Mouse (Mus musculus) myocyte (in vitro differentiated cells): ENCODE measurements around the gene Slc2a3. TPM values are rescaled to one million over a fixed set of nuclear protein-coding genes. Genes with fewer than 3 reads are reported as not detected.
A peak's percentile ranks its signal among the peaks of the same experiment; 100 is the strongest.

Experiments
- H3K27me3 ChIP-seq: one replicate; pipeline ENCODE4 v1.6.1; 2011; ENCODE audit not compliant: control insufficient read depth, insufficient read depth, insufficient read length
- H3K36me3 ChIP-seq: one replicate; pipeline ENCODE4 v1.6.1; 2011; ENCODE audit not compliant: control insufficient read depth, insufficient read depth
- H3K4me2 ChIP-seq: one replicate; pipeline ENCODE4 v1.6.1; 2011; ENCODE audit warnings: low read depth, control low read depth
- H3K4me3 ChIP-seq: one replicate; pipeline ENCODE4 v1.5.1; 2011; ENCODE audit warnings: mild to moderate bottlenecking, control low read depth, moderate library complexity
- H3K79me2 ChIP-seq: one replicate; pipeline ENCODE4 v1.6.1; 2011; ENCODE audit not compliant: control insufficient read depth, insufficient read depth
- H3ac ChIP-seq: one replicate; pipeline ENCODE4 v1.6.1; 2011; ENCODE audit not compliant: control insufficient read depth, insufficient read length
- CEBPB ChIP-seq: IDR thresholded peaks from 2 replicates; pipeline ENCODE4 v1.6.1; 2011; ENCODE audit warnings: mild to moderate bottlenecking, moderate library complexity; ENCODE audit not compliant: poor library complexity, insufficient read depth, severe bottlenecking
- E2F4 ChIP-seq: IDR thresholded peaks from one replicate; pipeline ENCODE4 v1.6.1; 2011; ENCODE audit warnings: mild to moderate bottlenecking, control low read depth, moderate library complexity; ENCODE audit not compliant: insufficient read depth
- MAX ChIP-seq: IDR thresholded peaks from one replicate; pipeline ENCODE4 v1.6.1; 2011; ENCODE audit warnings: low read depth, mild to moderate bottlenecking, control low read depth
- MYOD1 ChIP-seq, 3 experiments: IDR thresholded peaks; one replicate each; pipeline ENCODE4 v1.6.1; 2011; ENCODE audit warnings: control low read depth in 2 of 3, low read depth in 2 of 3, mild to moderate bottlenecking in 2 of 3, moderate library complexity in 1 of 3; ENCODE audit not compliant: insufficient read length in 2 of 3, control insufficient read depth in 1 of 3
- MYOG ChIP-seq, 3 experiments: IDR thresholded peaks; one replicate each; pipeline ENCODE4 v1.6.1; 2011; ENCODE audit warnings: control low read depth in 2 of 3, low read depth in 2 of 3, mild to moderate bottlenecking in 2 of 3; ENCODE audit not compliant: insufficient read length in 2 of 3, control insufficient read depth in 1 of 3, insufficient read depth in 1 of 3
- POLR2A ChIP-seq: IDR thresholded peaks from one replicate; pipeline ENCODE4 v1.6.1; 2011; ENCODE audit warnings: low read depth, mild to moderate bottlenecking, control low read depth, moderate library complexity; ENCODE audit not compliant: insufficient read length
- POLR2AphosphoS2 ChIP-seq: IDR thresholded peaks from one replicate; pipeline ENCODE4 v1.6.1; 2011; ENCODE audit warnings: low read depth, control low read depth; ENCODE audit not compliant: insufficient read length
- REST ChIP-seq: IDR thresholded peaks from one replicate; pipeline ENCODE4 v1.6.1; 2011; ENCODE audit warnings: mild to moderate bottlenecking, control low read depth, moderate library complexity; ENCODE audit not compliant: insufficient read depth, insufficient read length
- SRF ChIP-seq: IDR thresholded peaks from one replicate; pipeline ENCODE4 v1.6.1; 2011; ENCODE audit warnings: low read depth; ENCODE audit not compliant: control insufficient read depth, insufficient read length
- TCF12 ChIP-seq: IDR thresholded peaks from one replicate; pipeline ENCODE4 v1.6.1; 2011; ENCODE audit warnings: mild to moderate bottlenecking, control low read depth; ENCODE audit not compliant: poor library complexity, insufficient read depth, severe bottlenecking
- TCF3 ChIP-seq: IDR thresholded peaks from one replicate; pipeline ENCODE4 v1.6.1; 2011; ENCODE audit warnings: low read depth, control low read depth; ENCODE audit not compliant: insufficient read length
- USF1 ChIP-seq: IDR thresholded peaks from one replicate; pipeline ENCODE4 v1.6.1; 2011; ENCODE audit warnings: low read depth, mild to moderate bottlenecking, control low read depth, moderate library complexity
- polyA plus RNA-seq: library from polyadenylated mRNA; unstranded; fragments of >200 nt; fragmentation: generic; extraction: Trizol; gene quantifications from one replicate; pipeline ENCODE4 v1.2.1, GENCODE M21; 2012; ENCODE audit warnings: missing spikeins

Gene Slc2a3
- polyA plus RNA-seq, 1 experiment = 1.2 TPM

DNA sequence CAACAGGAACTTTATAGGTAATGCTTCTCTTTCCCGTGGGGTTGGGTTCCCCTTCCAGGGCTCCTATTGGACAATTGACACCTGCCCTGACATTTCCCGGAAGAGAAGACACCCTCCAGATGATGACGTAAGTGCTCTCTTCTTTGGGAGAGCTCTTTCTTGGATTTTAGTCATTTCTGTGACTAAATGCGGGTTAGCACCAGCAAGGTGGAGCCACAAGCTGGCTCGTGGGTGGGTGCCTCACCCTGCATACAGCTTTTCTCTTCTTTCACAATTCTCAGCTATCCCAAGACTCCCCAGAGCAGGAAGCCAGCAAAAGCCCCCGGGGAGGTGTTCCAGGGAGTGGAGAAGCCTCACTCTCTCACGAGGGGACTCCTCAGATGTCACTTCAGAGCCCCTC lies 31.4 kb upstream of the Slc2a3 start:
- H3K79me2 ChIP-seq = no peaks in the 10 kb centered on the region
- no peak overlapping the region for H3K4me2 ChIP-seq
- peaks cover 24% of the 10 kb centered on the region for H3K36me3 ChIP-seq
- no peaks in the 10 kb centered on the region for H3K27me3 ChIP-seq
- no peak overlapping the region for H3ac ChIP-seq
- TF ChIP-seq POLR2AphosphoS2 (no peak), MYOD1 (IDR thresholded peaks at IDR 0.05; ENCODE audit: control insufficient read depth in 1 of 3, insufficient read length in 2 of 3, low read depth in 2 of 3) (no peak), TCF12 (no peak), MYOG (IDR thresholded peaks at IDR 0.05; ENCODE audit: control insufficient read depth in 1 of 3, insufficient read depth in 1 of 3, insufficient read length in 2 of 3, low read depth in 2 of 3) (no peak), USF1 (no peak), REST (no peak), MAX (no peak), CEBPB (no peak), TCF3 (no peak), E2F4 (no peak), POLR2A (no peak), SRF (no peak)
- no peak overlapping the region for H3K4me3 ChIP-seq

DNA sequence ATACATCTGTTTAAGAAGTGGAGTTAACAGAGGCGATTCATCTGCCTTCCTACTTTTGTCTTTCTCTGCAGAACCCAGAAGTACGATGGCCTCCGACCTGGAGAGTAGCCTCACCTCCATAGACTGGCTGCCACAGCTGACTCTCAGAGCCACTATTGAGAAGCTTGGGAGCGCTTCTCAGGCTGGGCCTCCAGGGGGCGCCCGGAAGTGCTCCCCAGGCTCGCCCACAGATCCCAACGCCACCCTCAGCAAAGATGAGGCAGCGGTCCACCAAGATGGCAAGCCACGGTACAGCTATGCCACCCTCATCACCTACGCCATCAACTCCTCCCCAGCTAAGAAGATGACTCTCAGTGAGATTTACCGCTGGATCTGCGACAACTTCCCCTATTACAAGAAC lies 26.6 kb upstream of the Slc2a3 start:
- H3K4me2 ChIP-seq = no peak overlapping the region
- peaks cover 10% of the 10 kb centered on the region for H3K36me3 ChIP-seq
- H3K79me2 ChIP-seq = peaks cover 6% of the 10 kb centered on the region
- no peaks in the 10 kb centered on the region for H3K27me3 ChIP-seq
- no peak overlapping the region for H3K4me3 ChIP-seq
- no peak for TF ChIP-seq SRF
- no peak for TF ChIP-seq REST
- TF ChIP-seq MAX = no peak
- TF ChIP-seq CEBPB = no peak
- no peak for TF ChIP-seq E2F4
- TF ChIP-seq TCF12 = no peak
- no peak for TF ChIP-seq POLR2AphosphoS2
- no peak for TF ChIP-seq MYOD1 (IDR thresholded peaks at IDR 0.05; ENCODE audit: control insufficient read depth in 1 of 3, insufficient read length in 2 of 3, low read depth in 2 of 3)
- no peak for TF ChIP-seq USF1
- no peak for TF ChIP-seq POLR2A
- TF ChIP-seq TCF3 = no peak
- TF ChIP-seq MYOG (IDR thresholded peaks at IDR 0.05; ENCODE audit: control insufficient read depth in 1 of 3, insufficient read depth in 1 of 3, insufficient read length in 2 of 3, low read depth in 2 of 3) = no peak
- no peak overlapping the region for H3ac ChIP-seq

DNA sequence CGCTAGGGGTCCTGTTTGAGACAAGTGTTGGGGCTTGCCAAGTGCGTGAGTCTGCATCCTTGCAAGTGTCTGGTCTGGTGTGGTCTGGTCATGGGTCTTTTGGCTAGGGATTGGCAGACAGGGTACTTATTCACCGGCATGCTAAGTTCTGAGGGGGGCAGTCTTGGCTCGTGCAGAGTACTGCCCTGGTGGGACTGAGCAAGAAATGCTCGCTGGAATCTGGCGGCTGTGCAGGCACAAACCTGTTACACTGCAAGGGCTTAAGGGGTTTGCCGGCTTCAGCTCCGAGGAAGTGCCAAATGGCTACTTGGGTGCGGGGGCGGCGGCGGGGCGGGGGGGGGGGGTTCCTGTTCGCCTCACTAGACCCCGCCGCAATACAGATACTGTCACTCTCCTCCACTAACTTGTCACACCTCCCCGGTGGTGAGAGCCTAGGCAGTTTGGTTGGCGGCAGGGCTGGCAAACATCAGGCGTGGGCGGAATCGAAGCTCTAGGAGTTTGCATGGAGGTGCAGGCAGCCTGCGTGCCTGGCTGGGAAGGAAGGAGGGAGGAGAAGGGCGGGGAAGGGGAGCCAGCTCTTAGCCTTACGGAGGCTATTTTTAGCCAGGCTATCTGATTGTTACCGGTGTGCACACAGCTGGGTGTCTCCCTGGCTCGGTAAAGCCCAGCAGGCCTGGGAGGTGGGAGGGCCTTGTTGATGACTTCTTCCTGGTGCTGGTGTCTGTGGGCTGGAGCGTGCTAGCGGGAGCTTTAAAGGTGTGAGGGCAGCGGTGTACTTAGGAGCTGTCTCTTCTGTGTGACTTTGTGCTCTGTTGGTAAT lies 24.7 kb upstream of the Slc2a3 start:
- Histone ChIP-seq H3K4me2 (peak overlapping the region; percentile 68), H3K27me3 (no peaks in the 10 kb centered on the region), H3K36me3 (no peaks in the 10 kb centered on the region), H3ac (no peak overlapping the region), H3K4me3 (peak overlapping the region; percentile 10), H3K79me2 (peaks cover 11% of the 10 kb centered on the region)
- no peak for TF ChIP-seq CEBPB
- peak in 1 of 3 experiments; percentile 34 for TF ChIP-seq MYOD1 (IDR thresholded peaks at IDR 0.05; ENCODE audit: control insufficient read depth in 1 of 3, insufficient read length in 2 of 3, low read depth in 2 of 3)
- no peak for TF ChIP-seq POLR2AphosphoS2
- no peak for TF ChIP-seq USF1
- no peak for TF ChIP-seq TCF12
- TF ChIP-seq TCF3 = no peak
- no peak for TF ChIP-seq POLR2A
- TF ChIP-seq MYOG (IDR thresholded peaks at IDR 0.05; ENCODE audit: control insufficient read depth in 1 of 3, insufficient read depth in 1 of 3, insufficient read length in 2 of 3, low read depth in 2 of 3) = peak in 1 of 3 experiments; percentile 30
- TF ChIP-seq MAX = no peak
- TF ChIP-seq E2F4 = peak; percentile 54
- no peak for TF ChIP-seq SRF
- no peak for TF ChIP-seq REST

DNA sequence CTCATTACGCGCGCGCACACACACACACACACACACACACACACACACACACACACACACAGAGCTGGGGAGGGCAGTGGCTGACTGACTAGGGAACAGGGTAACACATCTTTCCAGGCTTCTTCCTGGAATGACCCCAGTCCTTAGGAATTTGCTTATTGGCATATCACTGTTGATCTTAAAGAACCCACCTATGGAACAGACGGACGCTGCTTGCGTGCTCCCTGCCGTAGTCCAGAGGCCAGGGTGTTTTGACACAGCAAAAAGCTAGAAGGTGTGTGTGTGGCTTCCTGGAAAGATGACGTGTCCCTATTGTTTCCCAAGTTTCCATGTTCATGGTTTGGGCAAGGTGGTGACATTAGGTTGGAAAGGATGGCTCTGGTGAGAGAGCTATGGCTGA lies 23.7 kb upstream of the Slc2a3 start:
- Histone ChIP-seq H3K36me3 (no peaks in the 10 kb centered on the region), H3K79me2 (peaks cover 18% of the 10 kb centered on the region), H3K27me3 (no peaks in the 10 kb centered on the region), H3K4me2 (peak overlapping the region; percentile 68), H3K4me3 (no peak overlapping the region), H3ac (no peak overlapping the region)
- no peak for TF ChIP-seq MYOG (IDR thresholded peaks at IDR 0.05; ENCODE audit: control insufficient read depth in 1 of 3, insufficient read depth in 1 of 3, insufficient read length in 2 of 3, low read depth in 2 of 3)

DNA sequence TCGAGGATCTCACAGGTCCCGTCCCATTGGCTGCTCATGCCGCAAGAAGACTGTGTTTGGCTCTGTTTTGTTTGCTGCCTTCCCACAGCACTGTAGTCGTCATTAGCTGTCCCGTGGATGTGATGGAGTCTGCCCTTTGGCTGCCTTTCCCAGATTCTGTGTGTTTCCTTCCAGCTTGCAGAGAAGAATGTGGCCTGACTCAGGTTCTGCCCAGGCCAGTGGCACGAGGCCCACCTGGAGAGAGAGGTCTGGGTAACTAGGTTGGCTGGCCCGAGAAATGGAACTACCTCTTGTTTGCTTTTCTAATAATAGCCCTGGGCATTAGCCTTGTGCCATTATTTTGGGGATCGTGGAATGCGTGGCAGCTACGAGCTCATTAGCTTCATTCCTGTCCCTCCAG lies 22.6 kb upstream of the Slc2a3 start:
- H3K4me3 ChIP-seq = no peak overlapping the region
- no peak overlapping the region for H3K4me2 ChIP-seq
- H3K27me3 ChIP-seq = no peaks in the 10 kb centered on the region
- H3ac ChIP-seq = no peak overlapping the region
- H3K79me2 ChIP-seq = peaks cover 21% of the 10 kb centered on the region
- TF ChIP-seq MAX (no peak), MYOG (IDR thresholded peaks at IDR 0.05; ENCODE audit: control insufficient read depth in 1 of 3, insufficient read depth in 1 of 3, insufficient read length in 2 of 3, low read depth in 2 of 3) (no peak)
- no peaks in the 10 kb centered on the region for H3K36me3 ChIP-seq
